Mouse (Mus musculus) frontal cortex, postnatal 25 days (tissue): ENCODE results near the gene Mpig6b.

Source experiments
- DNase-seq, 2 experiments: peaks; one replicate each; pipeline ENCODE4 v3.0.0; 2022; ENCODE audit warnings: low spot score in 2 of 2

The Mpig6b gene

GRCm38 (mm10) chr17:35060071-35060470 lies 5.9 kb downstream of the Mpig6b start:
- DNase-seq = no peak

GRCm38 (mm10) chr17:35058911-35059892 lies 6.8 kb downstream of the Mpig6b start, which contains the start of gene Ddah2:
Ddah2 (plus strand) TSS chr17:35059035.
- DNase-seq = peak; percentile 51 to 60

GRCm38 (mm10) chr17:35058316-35058715 lies 7.7 kb downstream of the Mpig6b start:
- DNase-seq = no peak

GRCm38 (mm10) chr17:35057090-35057489 lies 8.9 kb downstream of the Mpig6b start:
- DNase-seq = no peak

GRCm38 (mm10) chr17:35055691-35056495 lies 10.1 kb downstream of the Mpig6b start:
- DNase-seq = no peak

- DNase-seq = no peak
Measured at GRCm38 (mm10) chr17:35052271-35052798, 13.6 kb downstream of the Mpig6b start.

- no peak for DNase-seq
Measured at GRCm38 (mm10) chr17:35051156-35052086, 14.6 kb downstream of the Mpig6b start.

- DNase-seq = no peak
Measured at GRCm38 (mm10) chr17:35050126-35050750, 15.7 kb downstream of the Mpig6b start.

GRCm38 (mm10) chr17:35049561-35050016 lies 16.4 kb downstream of the Mpig6b start, which contains the start of gene Clic1:
Clic1 (plus strand) TSS chr17:35049966.
- no peak for DNase-seq

GRCm38 (mm10) chr17:35048932-35049440 lies 17.0 kb downstream of the Mpig6b start:
- no peak for DNase-seq

GRCm38 (mm10) chr17:35048149-35048931 lies 17.6 kb downstream of the Mpig6b start:
- DNase-seq = no peak

GRCm38 (mm10) chr17:35047688-35048087 lies 18.3 kb downstream of the Mpig6b start:
- no peak for DNase-seq

GRCm38 (mm10) chr17:35046681-35047455 lies 19.1 kb downstream of the Mpig6b start, which contains the start of gene Msh5:
Msh5 (minus strand) TSS chr17:35046745.
- peak; percentile 86 to 92 for DNase-seq

GRCm38 (mm10) chr17:35045807-35046680 lies 19.9 kb downstream of the Mpig6b start:
- no peak for DNase-seq

GRCm38 (mm10) chr17:35044904-35045806 lies 20.8 kb downstream of the Mpig6b start:
- no peak for DNase-seq

- no peak for DNase-seq
Measured at GRCm38 (mm10) chr17:35043794-35044193, 22.2 kb downstream of the Mpig6b start.
